Mouse (Mus musculus): ENCODE results near the gene Slc6a20b.
"Not testable (repeated sequence)": the region's sequence is repeated elsewhere in the genome, so short reads cannot be mapped to it uniquely, and the experiment has no call there.

The Slc6a20b gene

DNA sequence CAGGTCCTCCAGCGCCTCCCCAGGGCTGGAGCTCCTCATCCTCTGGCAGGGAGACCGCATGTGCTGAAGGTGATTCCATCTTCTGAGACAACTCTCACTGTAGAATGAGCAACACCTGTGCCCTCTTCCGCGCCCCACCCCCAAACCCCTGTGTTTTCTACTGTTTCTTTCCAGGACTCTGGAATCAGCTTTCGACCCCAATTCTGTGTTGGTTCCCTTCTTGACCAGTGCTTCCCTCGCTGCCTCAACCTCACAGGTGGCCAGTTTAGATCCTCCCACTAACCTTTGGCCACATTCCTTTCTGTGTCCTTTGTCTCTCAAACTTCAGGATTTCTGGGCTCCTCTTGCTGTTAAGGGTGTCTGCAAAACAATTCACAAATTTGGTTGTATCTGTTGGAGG lies at the start of gene Slc6a20b:
TSS of gene Slc6a20b (minus strand) at position 285 of the 400 bp plus-strand sequence.
- DNase-seq, result no peak

DNA sequence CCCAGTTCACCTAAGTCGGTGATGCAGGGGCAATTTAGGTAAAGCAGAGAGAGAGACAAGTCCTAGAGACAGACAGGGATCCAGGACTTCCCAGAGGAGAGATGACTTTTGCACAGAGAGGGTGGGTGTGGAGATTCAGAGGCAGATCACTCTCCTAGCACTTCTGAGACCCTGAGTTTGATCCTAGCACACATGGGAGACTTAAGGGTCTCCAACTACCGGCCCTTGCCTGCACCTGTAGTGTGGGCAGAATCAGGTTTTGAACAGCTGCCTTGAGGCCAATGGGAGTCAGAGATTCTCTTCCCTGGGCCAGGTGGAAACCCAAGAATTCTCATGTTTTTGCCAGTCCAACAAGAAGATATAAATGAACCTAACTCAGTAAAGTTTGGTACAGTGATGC lies 46.8 kb upstream of the Slc6a20b start:
- DNase-seq, result no peak

DNA sequence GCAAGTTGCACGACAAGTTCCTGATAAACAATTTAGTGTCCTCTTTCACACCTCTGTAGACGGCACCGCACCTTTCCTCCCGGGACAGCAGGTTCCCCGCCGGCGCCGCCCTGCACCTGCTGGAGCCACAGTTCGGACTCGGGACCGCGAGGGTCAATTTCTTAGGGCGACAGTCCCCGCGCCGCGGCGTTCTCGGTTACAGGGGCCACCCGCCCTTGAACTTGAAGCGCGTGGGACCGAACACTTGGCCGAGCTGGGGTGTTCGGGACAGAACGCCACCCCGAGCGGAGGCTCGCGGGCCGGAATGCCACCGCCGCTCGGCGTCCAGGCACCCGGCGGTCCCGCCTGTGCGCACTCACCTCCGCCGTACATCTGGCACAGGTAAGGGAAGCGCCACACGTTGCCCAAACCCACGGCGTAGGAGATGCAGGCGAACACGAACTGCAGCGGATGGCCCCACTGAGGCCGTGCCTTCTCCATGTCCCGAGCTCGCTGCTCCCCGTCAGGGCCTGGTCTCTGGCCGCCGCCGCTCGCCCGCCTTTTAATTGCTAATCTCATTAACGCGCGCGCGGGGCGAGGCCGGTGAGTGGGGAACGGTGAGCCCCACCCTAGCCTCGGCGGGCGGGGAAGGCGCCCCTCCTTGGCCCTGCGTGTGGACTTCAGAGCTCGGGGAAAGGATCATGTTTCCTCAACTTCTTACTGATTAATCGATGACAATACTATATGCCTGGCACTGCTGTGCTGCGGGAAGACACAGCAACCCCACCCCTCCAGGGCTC lies 46.2 kb upstream of the Slc6a20b start, which contains the start of the genes Ccr9 and Slc6a20a:
TSS of gene Ccr9 (plus strand) at position 113 of the 779 bp plus-strand sequence.
TSS of gene Slc6a20a (minus strand) at position 559 of the 779 bp plus-strand sequence.
- DNase-seq, result no peak

DNA sequence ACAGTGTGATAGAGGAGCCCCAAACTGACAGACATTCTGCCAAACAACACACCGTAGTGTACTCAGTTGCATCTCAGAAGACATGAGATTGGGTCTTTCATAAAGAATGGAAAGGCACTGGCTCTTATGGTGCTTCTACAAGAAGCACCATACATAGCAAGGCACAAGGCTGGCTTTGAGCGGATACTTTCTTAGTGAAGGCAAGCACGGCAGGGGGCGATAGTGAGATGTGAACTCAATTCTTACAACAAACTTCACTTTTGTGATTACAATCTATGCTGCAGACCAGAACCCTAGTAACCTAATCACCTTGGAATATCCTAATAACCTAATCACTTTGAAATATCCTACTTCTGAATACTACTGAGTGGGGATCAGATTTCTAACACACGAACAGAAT lies 33.3 kb upstream of the Slc6a20b start:
- no peak for DNase-seq

DNA sequence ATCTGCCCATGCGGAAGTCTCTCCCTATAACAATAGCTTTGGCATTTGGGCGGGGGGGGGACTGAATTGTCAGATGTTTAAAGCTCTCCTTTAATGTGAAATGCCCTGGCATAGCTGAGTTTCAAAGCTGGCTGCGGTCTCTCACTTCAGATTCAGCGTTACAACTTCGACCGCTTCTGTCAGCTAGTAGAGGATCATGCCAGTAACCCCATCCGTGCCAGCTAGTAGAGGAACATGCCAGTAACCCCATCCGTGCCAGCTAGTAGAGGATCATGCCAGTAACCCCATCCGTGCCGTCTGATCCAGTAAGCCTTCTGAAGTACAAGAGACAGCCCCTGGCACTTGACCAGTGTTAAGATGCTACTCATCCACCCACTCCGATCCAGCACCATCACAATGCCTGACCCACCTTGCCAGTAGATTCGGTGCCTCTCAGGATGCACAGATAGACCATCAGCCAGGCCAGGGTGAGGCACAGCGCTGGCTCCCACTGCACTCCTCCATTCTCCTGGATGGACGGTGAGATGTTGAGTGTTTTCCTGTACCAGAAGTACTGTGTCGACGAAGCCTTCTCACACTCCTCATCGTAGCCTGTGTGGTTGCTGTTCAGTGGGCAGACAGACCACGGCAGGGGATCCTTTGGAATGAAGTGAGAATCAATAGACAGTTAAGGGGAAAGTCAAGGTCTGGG lies 27.8 kb upstream of the Slc6a20b start:
- DNase-seq, result not testable (repeated sequence)

DNA sequence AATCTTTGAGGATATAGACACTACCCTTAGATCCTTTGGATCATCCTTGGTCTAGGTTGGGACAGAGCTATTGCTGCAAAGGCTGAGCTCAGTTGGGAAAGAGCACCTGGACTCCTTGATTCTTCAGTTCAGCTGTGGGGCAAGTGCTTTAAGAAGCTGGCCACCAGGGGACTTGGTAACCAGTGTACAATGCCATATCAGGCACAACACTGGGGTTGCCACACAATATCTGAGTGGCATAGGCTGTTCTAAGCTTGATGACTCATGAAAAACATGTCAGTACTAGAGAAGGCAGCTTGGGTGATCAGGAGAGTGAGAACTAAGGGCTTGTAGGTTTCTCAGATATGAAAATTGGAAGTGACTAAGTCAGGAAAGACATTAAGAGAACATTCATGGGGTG lies 26.6 kb upstream of the Slc6a20b start:
- DNase-seq, result no peak

DNA sequence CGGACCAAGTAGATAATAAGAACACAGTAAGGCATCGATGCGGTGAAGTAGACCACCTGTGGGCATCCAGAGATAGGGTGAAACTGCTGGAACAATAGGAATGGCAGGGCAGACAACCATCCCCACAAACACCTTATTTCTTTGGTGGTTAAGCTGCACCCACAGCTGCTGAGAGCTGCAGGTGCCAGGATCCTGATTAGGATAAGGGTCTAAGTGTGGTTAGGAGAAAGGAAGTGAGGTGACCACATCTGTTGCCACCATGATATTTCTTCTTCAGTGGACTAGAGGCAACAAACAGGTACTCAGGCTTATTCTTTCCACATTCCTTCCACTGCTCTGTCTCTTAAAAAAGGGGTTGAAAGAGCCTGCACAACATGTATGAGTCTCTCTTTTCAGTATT lies 25.1 kb upstream of the Slc6a20b start:
- no peak for DNase-seq

DNA sequence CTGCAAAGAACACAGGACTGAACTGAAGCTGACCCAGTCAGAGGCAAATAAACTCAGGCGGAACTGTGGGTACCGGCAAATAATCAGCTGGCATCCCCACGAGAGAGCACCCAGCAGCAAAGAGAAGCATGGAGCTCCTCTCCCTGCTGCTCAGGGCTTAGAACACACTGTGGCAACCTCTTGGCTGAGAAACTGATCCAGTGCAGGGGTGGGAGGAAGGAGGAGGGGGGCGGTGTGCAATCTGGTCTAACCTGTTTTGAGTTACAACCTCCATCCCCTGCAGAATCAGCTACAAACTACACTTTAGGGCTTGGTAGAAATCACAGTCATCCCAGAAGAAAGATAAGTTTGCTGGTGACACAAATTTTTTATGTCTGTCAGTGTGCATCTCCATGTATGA lies 19.0 kb upstream of the Slc6a20b start:
- DNase-seq, result no peak

DNA sequence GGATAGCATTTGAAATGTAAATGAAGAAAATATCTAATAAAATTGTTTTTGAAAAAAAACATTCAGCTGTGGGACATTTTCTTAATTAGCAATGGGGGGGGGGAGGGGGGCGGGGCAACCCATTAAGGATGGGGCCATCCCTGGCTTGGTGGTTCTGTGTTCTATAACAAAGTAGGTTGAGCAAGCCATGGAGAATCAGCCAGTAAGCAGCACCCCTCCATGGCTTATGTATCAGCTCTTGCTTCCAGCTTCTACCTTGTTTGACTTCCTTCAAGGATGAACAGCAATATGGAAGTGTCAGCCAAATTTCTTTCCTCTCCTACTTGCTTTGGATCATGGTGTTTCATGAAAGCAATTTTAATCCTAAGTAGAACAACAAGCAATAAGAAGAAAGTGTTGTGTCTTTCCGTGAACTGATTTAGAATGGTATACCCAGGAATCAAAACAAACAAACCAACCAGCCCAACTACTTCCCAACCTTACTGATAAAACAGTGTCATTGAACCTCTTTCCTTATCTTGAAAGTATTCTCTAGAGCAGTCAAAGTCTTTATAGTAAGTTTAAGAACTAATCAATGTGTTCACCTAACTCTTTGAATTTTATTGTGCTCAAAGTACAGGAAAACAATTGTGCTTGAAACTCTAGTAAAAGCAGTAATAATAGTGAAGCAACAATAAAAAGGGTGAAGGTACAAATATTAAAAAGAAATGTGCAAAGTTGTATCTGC lies 17.6 kb upstream of the Slc6a20b start:
- no peak for DNase-seq

DNA sequence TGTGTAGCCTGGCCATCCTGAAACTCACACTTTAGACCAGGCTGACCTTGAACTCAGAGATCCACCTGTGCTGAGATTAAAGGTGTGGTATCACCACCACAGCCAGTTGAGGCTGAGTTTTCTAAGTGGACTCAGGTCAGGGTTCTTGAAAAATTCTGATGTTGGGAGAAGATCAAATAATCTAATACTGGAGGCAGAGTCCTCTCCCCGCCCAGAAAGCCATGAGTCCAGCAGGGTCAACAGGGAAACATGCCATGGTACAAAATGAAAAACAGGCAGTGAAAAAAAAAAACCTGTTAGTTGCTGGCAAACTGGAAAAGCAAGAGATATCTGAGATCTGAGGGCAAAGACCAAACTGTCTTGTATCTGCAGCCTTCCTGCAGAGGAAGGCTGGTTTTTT lies 7.7 kb upstream of the Slc6a20b start:
- no peak for DNase-seq

DNA sequence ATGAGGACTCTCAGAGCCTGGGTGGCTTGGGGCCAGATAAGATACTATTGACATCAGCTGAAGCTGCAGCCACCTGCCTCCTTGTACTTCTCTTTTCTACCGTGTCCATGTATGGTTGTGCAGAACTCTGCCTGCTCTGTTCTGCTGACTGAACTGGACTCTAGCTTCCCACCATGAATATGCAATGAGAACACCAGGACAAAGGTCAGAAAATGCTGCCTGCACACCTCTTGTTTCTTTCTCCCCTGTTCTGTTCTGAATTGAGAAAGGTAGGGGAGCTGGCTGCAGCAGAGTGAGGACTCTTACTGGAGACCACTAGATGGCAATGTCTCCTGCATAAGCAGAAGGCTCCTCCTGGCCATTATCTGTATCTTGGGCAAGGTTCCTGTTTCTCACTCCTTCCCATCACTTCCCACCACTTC lies 6.3 kb upstream of the Slc6a20b start:
- peak; percentile 26 for DNase-seq

DNA sequence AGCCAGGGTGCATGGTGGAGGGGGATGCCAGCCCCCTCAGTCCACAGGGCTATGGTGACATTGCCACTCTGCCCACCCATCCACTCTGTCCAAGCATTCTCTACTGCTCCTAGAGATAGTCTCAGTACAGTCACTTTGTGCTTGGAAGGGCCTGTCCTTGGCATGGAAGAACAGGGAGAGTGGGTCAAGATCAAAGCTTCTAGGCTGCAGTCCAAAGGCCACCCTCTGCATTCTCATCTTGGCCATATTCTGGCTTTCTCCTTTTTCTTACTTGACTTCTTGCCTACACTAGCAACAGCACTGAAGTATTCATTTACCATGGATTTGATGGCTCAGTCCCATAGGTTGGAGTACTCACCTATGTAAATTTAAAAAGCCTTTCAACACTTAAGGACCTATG lies 5.9 kb upstream of the Slc6a20b start:
- DNase-seq, result no peak

DNA sequence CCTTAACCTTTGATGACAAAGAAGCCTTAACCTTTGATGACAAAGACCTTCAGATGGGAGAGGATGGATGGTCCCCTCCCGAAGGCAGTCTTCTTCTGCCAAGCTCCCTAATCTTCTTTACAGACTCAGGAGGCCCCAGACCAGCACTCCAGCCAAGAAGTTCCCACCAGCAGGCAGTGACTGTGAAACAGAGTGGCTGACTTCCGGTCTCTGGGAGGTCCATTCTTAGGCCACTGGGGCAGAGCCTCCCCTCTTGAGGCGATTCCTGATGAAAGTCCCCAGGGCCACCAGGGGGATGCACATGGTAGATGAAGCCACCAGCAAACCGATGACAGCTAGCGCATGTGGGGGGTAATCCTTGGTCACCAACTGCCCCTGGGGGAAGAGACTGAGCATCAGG lies 4.4 kb upstream of the Slc6a20b start:
- no peak for DNase-seq

DNA sequence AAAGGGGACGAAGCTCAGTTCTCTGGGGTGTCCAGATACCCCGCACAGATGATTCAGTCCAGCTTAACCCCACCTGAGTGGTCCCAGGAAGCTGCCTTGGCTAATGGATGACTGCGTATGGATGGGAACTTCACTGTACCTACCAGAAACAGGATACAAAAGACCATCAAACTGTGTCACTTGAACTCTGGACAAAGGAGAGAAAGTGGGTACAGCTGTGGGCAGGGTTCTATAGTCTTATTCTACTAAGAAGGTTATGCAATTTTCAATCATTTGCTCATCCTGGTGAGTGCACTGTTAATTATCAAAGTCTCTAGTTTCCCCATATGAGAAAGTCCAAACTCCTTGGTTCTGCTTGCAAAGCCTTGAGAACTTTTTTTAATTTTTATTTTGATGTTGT lies 628 bp upstream of the Slc6a20b start:
- no peak for DNase-seq

DNA sequence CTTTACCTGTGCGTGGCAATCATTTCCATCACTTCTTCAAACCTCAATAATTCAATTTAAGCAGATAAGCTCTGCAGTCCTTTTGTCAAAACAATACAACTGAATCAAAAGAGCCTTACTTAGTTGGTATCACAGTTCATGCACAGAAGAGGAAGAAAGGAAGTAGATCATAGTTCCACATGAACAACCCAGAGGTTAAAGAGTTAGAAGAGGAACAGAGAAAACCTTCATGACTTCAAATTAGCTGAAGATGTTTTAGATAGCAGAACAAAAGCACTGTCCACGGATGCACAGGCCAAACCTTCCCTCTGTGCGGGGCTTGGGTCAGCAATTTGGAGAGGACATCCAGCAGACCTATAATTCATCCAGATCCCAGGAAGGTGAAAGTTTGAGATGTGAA lies 699 bp downstream of the Slc6a20b start:
- DNase-seq, result no peak

DNA sequence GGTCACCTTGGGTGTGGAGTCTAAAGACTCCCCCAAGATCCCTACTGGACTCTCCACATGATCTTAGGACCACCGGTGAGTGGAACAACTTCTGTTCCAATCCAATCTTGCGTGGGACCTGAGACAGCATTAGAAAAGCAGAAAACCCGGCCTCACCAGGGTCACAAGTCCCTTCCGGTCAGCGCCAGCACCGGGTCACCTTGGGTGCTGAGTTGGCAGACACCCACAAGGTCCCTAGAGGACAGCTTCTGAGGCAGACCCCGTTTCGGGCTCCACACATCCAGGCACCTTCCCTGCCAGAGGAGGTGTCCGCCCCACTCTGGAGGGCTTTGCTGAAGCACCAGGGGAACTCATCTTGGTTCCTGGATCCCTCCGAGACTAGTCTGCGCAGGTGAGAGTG lies 6.5 kb downstream of the Slc6a20b start:
- no peak for DNase-seq

DNA sequence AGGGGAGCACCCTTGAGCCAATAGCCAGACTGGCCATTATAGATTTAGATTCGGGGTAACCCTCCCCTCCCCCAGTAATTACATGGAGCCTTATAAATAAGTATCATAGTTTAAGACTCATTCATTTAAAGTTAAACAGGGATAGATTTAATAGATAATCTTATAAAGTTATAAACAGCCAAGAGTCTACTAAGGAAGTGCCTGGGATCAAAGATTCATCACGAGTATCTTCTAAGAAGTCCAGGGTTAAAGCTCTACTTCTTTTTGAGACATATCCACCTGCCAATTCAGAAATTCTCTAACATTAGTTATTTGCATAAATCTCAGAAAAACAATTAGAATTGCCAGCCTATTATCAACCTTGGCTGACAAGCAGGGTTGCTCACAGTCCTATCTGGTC lies 7.6 kb downstream of the Slc6a20b start:
- DNase-seq, result no peak

DNA sequence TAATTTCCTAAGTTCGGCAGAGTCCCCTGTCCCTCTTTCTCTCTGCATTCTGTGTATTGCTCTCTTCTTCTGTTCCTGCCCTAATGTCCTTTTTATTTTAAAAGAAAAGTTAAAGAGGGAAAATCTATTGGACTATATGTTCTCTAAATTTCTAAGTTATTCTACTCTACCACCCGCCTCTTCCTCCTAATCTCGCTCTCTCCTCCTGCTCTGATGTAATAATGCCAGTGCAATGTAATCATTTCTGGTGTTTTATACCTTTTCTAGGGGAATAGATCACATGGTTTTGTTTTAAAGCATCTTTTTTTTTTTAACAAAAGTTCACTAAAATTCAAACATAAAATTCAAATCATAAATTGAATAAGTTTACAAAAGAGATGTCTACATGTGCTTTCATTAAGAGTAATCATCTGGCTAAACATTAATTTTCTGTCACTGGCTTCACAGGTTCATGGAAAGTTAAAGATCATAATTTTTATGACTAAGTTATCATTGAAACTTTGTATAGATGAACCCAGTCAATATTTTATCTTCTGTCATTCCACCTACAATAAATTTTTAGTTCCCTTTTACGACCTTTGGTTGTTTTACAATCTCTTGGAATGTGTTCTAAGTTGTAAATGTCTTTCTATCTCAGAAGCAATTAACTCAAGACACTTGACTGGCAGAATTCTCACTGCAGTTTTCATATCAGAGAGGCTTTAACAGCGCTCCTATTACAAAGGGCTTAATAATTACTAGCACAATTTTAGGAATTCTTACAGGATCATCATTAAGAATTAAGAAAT lies 11.9 kb downstream of the Slc6a20b start:
- DNase-seq, result no peak

DNA sequence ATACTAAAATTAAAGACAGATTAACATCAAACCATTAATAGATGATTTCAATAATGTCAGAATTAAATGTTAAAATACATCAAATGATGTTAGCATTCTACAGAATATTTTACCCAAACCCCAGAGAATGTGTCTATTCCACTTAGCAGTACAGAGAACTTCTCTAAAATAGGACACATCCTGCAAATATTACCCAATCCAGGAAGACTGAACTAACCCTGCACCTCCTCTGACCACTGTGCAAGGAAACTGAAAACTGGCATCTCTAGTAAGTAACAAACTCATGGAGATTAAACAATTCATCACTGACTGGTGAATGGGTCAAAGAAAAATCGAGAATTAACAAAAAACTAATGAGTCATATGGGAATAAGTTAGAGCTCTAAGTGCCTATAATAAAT lies 30.8 kb downstream of the Slc6a20b start:
- DNase-seq, result no peak

DNA sequence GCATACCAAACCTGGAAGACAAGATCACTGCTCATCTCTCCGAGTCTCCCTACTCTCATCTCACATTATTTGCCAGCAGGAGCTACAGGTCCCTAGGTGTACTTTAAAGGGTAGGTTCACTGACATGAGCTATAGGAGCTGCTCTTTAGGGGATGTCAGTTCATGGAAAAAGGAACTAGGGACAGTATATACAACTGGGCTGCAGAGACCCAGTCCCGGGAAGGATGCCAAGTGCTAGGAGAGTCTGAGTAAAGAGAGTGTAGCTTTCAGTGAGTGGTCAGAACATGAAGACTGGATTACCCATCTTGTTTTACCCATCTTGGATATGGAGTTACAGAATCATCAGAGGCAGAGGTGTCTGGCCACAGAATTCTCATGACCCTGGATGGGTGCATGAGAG lies 35.0 kb downstream of the Slc6a20b start:
- no peak for DNase-seq

DNA sequence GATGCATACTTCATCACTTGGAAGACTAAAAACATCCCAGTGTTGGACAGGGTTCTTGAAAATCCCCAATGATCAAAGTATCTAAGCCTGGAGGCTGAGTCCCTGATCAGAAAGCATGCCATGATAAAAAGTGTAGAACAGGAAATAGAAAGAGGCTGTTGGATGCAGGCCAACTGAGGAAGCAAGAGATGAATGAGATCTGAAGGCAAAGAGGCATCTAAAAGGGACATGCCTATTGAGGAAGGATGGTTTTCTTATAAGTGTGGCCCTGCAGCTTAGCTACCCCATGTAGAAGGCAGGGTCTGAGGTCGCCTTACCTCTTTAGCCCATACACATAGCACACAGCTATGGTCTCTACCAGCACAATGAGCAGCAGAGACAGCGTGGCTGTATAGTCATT lies 35.5 kb downstream of the Slc6a20b start:
- DNase-seq, result no peak

DNA sequence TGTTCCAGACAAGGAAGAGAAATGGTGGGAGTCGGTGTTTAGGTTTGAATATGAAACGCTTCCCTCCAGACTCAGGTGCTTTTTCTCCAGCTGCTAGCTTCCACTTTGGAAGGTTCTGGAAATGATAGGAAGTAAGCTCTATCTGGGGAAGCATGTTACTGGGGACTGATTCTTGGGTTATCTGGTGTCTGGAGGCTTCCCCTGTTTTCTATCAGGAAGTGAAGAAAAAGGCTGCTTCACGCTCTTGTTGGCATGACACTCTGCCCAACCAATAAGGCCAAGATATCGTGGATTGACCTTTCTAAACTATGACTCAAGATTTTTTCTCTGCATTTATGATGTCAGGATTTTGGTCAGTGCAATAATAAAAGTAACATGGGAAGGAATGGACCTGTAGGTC lies 37.2 kb downstream of the Slc6a20b start:
- no peak for DNase-seq
